In the genomic region with DNA sequence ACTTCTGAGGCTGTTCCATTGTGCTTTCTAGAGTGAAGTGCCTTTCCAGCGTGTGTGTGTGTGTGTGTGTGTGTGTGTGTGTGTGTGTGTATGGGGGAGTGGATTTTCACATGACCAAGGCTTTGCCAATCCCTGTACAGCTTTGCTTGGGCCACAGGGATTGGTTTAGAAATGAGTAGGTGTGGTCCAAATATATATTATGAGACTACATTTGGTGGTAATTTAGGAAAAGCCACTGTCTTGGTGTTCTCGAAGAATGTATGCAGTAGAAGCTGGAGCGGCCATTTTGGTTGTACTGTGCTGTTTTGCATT, we compare ENCODE assay signal across 14 mouse cellular contexts.
DNase-seq lines count a peak whose midpoint lies in the region; ATAC-seq and TF ChIP-seq lines count a peak whose summit lies in the region.
"Had no signal": no experiment of that assay in that cellular context is flagged by ENCODE, and none has a peak within 500 bp of the region (broad histone marks: within the 10 kb centered on the region; RNA-seq: fewer than 3 reads in every experiment).

No protein-coding gene starts in this region.

- H3K9me3 ChIP-seq in hindbrain, embryonic 10.5 days, result peaks cover 6% of the 10 kb centered on the region; the same call in 1 of the 2 replicates
- no peaks in the 10 kb centered on the region for H3K9me3 ChIP-seq in midbrain, embryonic 11.5 days (ENCODE audit: control insufficient read depth, low read length)
- no peaks in the 10 kb centered on the region; the same call in 1 of the 2 replicates for H3K9me3 ChIP-seq in neural tube, embryonic 14.5 days (ENCODE audit: control insufficient read depth, low read length)
- H3K9me3 ChIP-seq: lung, embryonic 15.5 days had no signal

- H3K27ac ChIP-seq in left cerebral cortex, adult 2 months, result peak overlapping the region; percentile 40; the same call in 1 of the 2 replicates
- peak overlapping the region; percentile 78 for H3K27ac ChIP-seq in hindbrain, embryonic 10.5 days
- no peak overlapping the region; the same call in 1 of the 2 replicates for H3K27ac ChIP-seq in midbrain, embryonic 11.5 days (ENCODE audit: low read depth, low read length)
- H3K27ac ChIP-seq in neural tube, embryonic 14.5 days (ENCODE audit: low read depth, low read length), result peak overlapping the region; percentile 70
- H3K27ac ChIP-seq: heart, adult 2 months; lung, embryonic 15.5 days had no signal

- H3K27me3 ChIP-seq in hindbrain, embryonic 10.5 days (ENCODE audit: insufficient read depth, poor library complexity, severe bottlenecking), result no peaks in the 10 kb centered on the region
- H3K27me3 ChIP-seq in midbrain, embryonic 11.5 days (ENCODE audit: control insufficient read depth, insufficient read depth, low read length), result no peaks in the 10 kb centered on the region
- H3K27me3 ChIP-seq in neural tube, embryonic 14.5 days (ENCODE audit: control insufficient read depth, insufficient read depth, low read length), result no peaks in the 10 kb centered on the region
- H3K27me3 ChIP-seq: lung, embryonic 15.5 days; megakaryocyte, embryonic 14.5 days had no signal

- no peak for DNase-seq in left cerebral cortex, adult 2 months (ENCODE audit: extremely low spot score in 1 of 2, low spot score in 2 of 2)
- DNase-seq in left cerebral cortex, postnatal 10 days (ENCODE audit: extremely low spot score in 1 of 2, low spot score in 2 of 2), result no peak
- peak; percentile 36 for DNase-seq in hindbrain, embryonic 10.5 days (ENCODE audit: low spot score)
- no peak for DNase-seq in midbrain, embryonic 11.5 days (ENCODE audit: low spot score, missing footprints)
- DNase-seq in cerebellum, adult 9-10 months, result no peak
- no peak for DNase-seq in embryo, embryonic 11 days
- no peak for DNase-seq in MN1 (ENCODE audit: low spot score)
- DNase-seq: heart, adult 2 months; kidney, postnatal 10 days had no signal

- peak; percentile 33; the same call in 1 of the 2 replicates for ATAC-seq in midbrain, embryonic 11.5 days (ENCODE audit: low FRiP score)
- ATAC-seq in neural tube, embryonic 14.5 days (ENCODE audit: low read depth), result no peak; the same call in 1 of the 2 replicates
- ATAC-seq: Patski had no signal

- intact Hi-C loops in left cerebral cortex, adult 2 months (cut with DNase I), result no loop called here
- intact Hi-C loops in left cerebral cortex, postnatal 10 days (cut with DNase I), result no loop called here

- no peak overlapping the region for H3K4me3 ChIP-seq in left cerebral cortex, adult 2 months
- H3K4me3 ChIP-seq in hindbrain, embryonic 10.5 days, result no peak overlapping the region
- no peak overlapping the region for H3K4me3 ChIP-seq in midbrain, embryonic 11.5 days (ENCODE audit: low read depth, low read length)
- H3K4me3 ChIP-seq in neural tube, embryonic 14.5 days (ENCODE audit: low read depth, low read length), result no peak overlapping the region
- H3K4me3 ChIP-seq: heart, adult 2 months; lung, embryonic 15.5 days; megakaryocyte, embryonic 14.5 days had no signal

- H3K4me2 ChIP-seq in midbrain, embryonic 11.5 days, result no peak overlapping the region
- no peak overlapping the region for H3K4me2 ChIP-seq in neural tube, embryonic 14.5 days (ENCODE audit: low read depth, low read length)
- H3K4me2 ChIP-seq: liver, embryonic 11.5 days; lung, embryonic 15.5 days had no signal

- TF ChIP-seq CTCF in left cerebral cortex, adult 2 months (IDR thresholded peaks at IDR 0.05), result no peak

- H3K4me1 ChIP-seq in hindbrain, embryonic 10.5 days (replicated peaks), result peaks cover 15% of the 10 kb centered on the region
- H3K4me1 ChIP-seq in midbrain, embryonic 11.5 days (ENCODE audit: control insufficient read depth, insufficient read depth, low read length), result no peaks in the 10 kb centered on the region
- peaks cover 14% of the 10 kb centered on the region; the same call in 1 of the 2 replicates for H3K4me1 ChIP-seq in neural tube, embryonic 14.5 days (ENCODE audit: control insufficient read depth, insufficient read depth, low read length)
- H3K4me1 ChIP-seq: lung, embryonic 15.5 days; megakaryocyte, embryonic 14.5 days had no signal

- no peaks in the 10 kb centered on the region for H3K36me3 ChIP-seq in hindbrain, embryonic 10.5 days
- no peaks in the 10 kb centered on the region for H3K36me3 ChIP-seq in midbrain, embryonic 11.5 days (ENCODE audit: control insufficient read depth, insufficient read depth, low read length)
- no peaks in the 10 kb centered on the region for H3K36me3 ChIP-seq in neural tube, embryonic 14.5 days (ENCODE audit: control insufficient read depth, insufficient read depth, low read length)
- H3K36me3 ChIP-seq: lung, embryonic 15.5 days had no signal

- no peak overlapping the region for H3K9ac ChIP-seq in midbrain, embryonic 11.5 days (ENCODE audit: low read length)
- no peak overlapping the region for H3K9ac ChIP-seq in neural tube, embryonic 14.5 days (replicated peaks; ENCODE audit: low read depth, low read length)
- H3K9ac ChIP-seq: lung, embryonic 15.5 days had no signal

- 77% methylated on average over 3 of the region's 3 CpGs for WGBS in hindbrain, embryonic 10.5 days
- WGBS in midbrain, embryonic 11.5 days, result 83% methylated on average over 3 of the region's 3 CpGs
- 40% methylated on average over 3 of the region's 3 CpGs for WGBS in neural tube, embryonic 14.5 days
